Mouse (Mus musculus) MEL (cell line): ENCODE measurements around the gene Negr1. TPM values are rescaled to one million over a fixed set of nuclear protein-coding genes. Genes with fewer than 3 reads are reported as not detected.
"Not testable (repeated sequence)": the region's sequence is repeated elsewhere in the genome, so short reads cannot be mapped to it uniquely, and the experiment has no call there.

Source experiments
- DNase-seq: peaks from one replicate; pipeline ENCODE4 v3.0.0; 2011; ENCODE audit warnings: low read depth, low spot score
- H3K27ac ChIP-seq: 2 replicates; pipeline ENCODE4 v1.5.1; 2012; ENCODE audit warnings: low read depth, mild to moderate bottlenecking, control low read depth, low read length, moderate library complexity; ENCODE audit not compliant: control insufficient read depth
- H3K27me3 ChIP-seq, 2 experiments: fragments of 150-350 bp in 1 of 2; sonication (generic) in 1 of 2; 2 replicates each; pipeline ENCODE4 v1.6.1; 2012; ENCODE audit warnings: low read length in 2 of 2, mild to moderate bottlenecking in 2 of 2, improper control_type of control experiment in 1 of 2, moderate library complexity in 1 of 2; ENCODE audit not compliant: insufficient read depth in 2 of 2, control insufficient read depth in 1 of 2
- H3K36me3 ChIP-seq, 2 experiments: 2 replicates each; pipeline ENCODE4 v1.6.1; 2012 to 2014; ENCODE audit warnings: low read length in 2 of 2, improper control_type of control experiment in 1 of 2, inconsistent platforms in 1 of 2, mild to moderate bottlenecking in 1 of 2; ENCODE audit not compliant: insufficient read depth in 2 of 2, control insufficient read depth in 1 of 2
- H3K4me1 ChIP-seq, 2 experiments: fragments of 150-350 bp in 1 of 2; sonication (generic) in 1 of 2; 2 replicates each; pipeline ENCODE4 v1.6.1; 2012; ENCODE audit warnings: low read length in 2 of 2, improper control_type of control experiment in 1 of 2, mild to moderate bottlenecking in 1 of 2; ENCODE audit not compliant: insufficient read depth in 2 of 2, control insufficient read depth in 1 of 2
- H3K4me3 ChIP-seq, 2 experiments: fragments of 150-350 bp in 1 of 2; sonication (generic) in 1 of 2; 2 replicates each; pipeline ENCODE4 v1.5.1; 2012; ENCODE audit warnings: low read depth in 2 of 2, low read length in 2 of 2, mild to moderate bottlenecking in 2 of 2, moderate library complexity in 2 of 2, control low read depth in 1 of 2, improper control_type of control experiment in 1 of 2; ENCODE audit not compliant: control insufficient read depth in 1 of 2, insufficient read depth in 1 of 2
- H3K79me2 ChIP-seq: 2 replicates; pipeline ENCODE4 v1.6.1; 2012; ENCODE audit warnings: mild to moderate bottlenecking, low read length, moderate library complexity; ENCODE audit not compliant: control insufficient read depth, poor library complexity, insufficient read depth
- H3K9ac ChIP-seq: 2 replicates; pipeline ENCODE4 v1.6.1; 2012; ENCODE audit warnings: low read depth, mild to moderate bottlenecking, control low read depth, low read length, moderate library complexity; ENCODE audit not compliant: control insufficient read depth, poor library complexity, severe bottlenecking
- H3K9me3 ChIP-seq: fragments of 150-350 bp; sonication (generic); replicated peaks from 2 replicates; pipeline ENCODE4 v1.6.1; 2012; ENCODE audit warnings: mild to moderate bottlenecking, low read length, improper control_type of control experiment, moderate library complexity; ENCODE audit not compliant: insufficient read depth
- ELF1 ChIP-seq: IDR thresholded peaks from 2 replicates; pipeline ENCODE4 v1.6.1; 2014; ENCODE audit warnings: low read depth, mild to moderate bottlenecking, inconsistent platforms, low read length, improper control_type of control experiment, moderate library complexity
- ETS1 ChIP-seq: IDR thresholded peaks from 2 replicates; pipeline ENCODE4 v1.6.1; 2012; ENCODE audit warnings: low read depth, mild to moderate bottlenecking, inconsistent platforms, low read length, improper control_type of control experiment, moderate library complexity
- GATA1 ChIP-seq: IDR thresholded peaks from 2 replicates; pipeline ENCODE4 v1.6.1; 2011; ENCODE audit warnings: low read depth, low read length, improper control_type of control experiment
- KAT2A ChIP-seq: conservative IDR thresholded peaks from 2 replicates; pipeline ENCODE4 v1.6.1; 2012; ENCODE audit warnings: low read depth, low read length, improper control_type of control experiment, inconsistent platforms
- MYB ChIP-seq: IDR thresholded peaks from 2 replicates; pipeline ENCODE4 v1.6.1; 2011; ENCODE audit warnings: mild to moderate bottlenecking, low read depth, low read length, improper control_type of control experiment
- NELFE ChIP-seq: IDR thresholded peaks from 2 replicates; pipeline ENCODE4 v1.6.1; 2011; ENCODE audit warnings: low read depth, low read length, improper control_type of control experiment
- NRF1 ChIP-seq: IDR thresholded peaks from 2 replicates; pipeline ENCODE4 v1.6.1; 2014; ENCODE audit warnings: low read depth, mild to moderate bottlenecking, inconsistent platforms, low read length, improper control_type of control experiment, moderate library complexity; ENCODE audit not compliant: poor library complexity, insufficient read depth, severe bottlenecking
- POLR2A ChIP-seq, 2 experiments: IDR thresholded peaks; 2 replicates each; pipeline ENCODE4 v1.6.1; 2011 to 2012; ENCODE audit warnings: low read length in 2 of 2, mild to moderate bottlenecking in 2 of 2, control low read depth in 1 of 2, improper control_type of control experiment in 1 of 2, low read depth in 1 of 2, moderate library complexity in 1 of 2; ENCODE audit not compliant: control insufficient read depth in 1 of 2, insufficient read depth in 1 of 2, poor library complexity in 1 of 2
- POLR2AphosphoS2 ChIP-seq: IDR thresholded peaks from 2 replicates; pipeline ENCODE4 v1.6.1; 2011; ENCODE audit warnings: low read length, improper control_type of control experiment
- RAD21 ChIP-seq: IDR thresholded peaks from 2 replicates; pipeline ENCODE4 v1.6.1; 2011; ENCODE audit warnings: mild to moderate bottlenecking, low read depth, low read length, improper control_type of control experiment
- TAL1 ChIP-seq: IDR thresholded peaks from 2 replicates; pipeline ENCODE4 v1.6.1; 2012; ENCODE audit warnings: mild to moderate bottlenecking, inconsistent platforms, low read length, moderate library complexity, mixed read lengths
- TBP ChIP-seq: IDR thresholded peaks from 2 replicates; pipeline ENCODE4 v1.8.0; 2011; ENCODE audit warnings: low read depth, low read length, improper control_type of control experiment
- TCF12 ChIP-seq: IDR thresholded peaks from 2 replicates; pipeline ENCODE4 v1.6.1; 2014; ENCODE audit warnings: low read depth, mild to moderate bottlenecking, inconsistent platforms, low read length, improper control_type of control experiment, moderate library complexity
- USF1 ChIP-seq: IDR thresholded peaks from 2 replicates; pipeline ENCODE4 v1.6.1; 2014; ENCODE audit warnings: low read depth, mild to moderate bottlenecking, inconsistent platforms, low read length, improper control_type of control experiment, moderate library complexity
- USF2 ChIP-seq, 2 experiments: IDR thresholded peaks; 2 replicates each; pipeline ENCODE4 v1.6.1; 2011 to 2012; ENCODE audit warnings: improper control_type of control experiment in 2 of 2, low read length in 2 of 2, borderline replicate concordance in 1 of 2, inconsistent platforms in 1 of 2, low read depth in 1 of 2, mild to moderate bottlenecking in 1 of 2; ENCODE audit not compliant: insufficient read depth in 1 of 2
- ZMIZ1 ChIP-seq: IDR thresholded peaks from 2 replicates; pipeline ENCODE4 v1.6.1; 2012; ENCODE audit warnings: low read depth, mild to moderate bottlenecking, inconsistent platforms, low read length, improper control_type of control experiment, moderate library complexity
- ZNF384 ChIP-seq: IDR thresholded peaks from 2 replicates; pipeline ENCODE4 v1.6.1; 2012; ENCODE audit warnings: low read depth, mild to moderate bottlenecking, inconsistent platforms, low read length, improper control_type of control experiment
- polyA plus RNA-seq, 2 experiments: library from polyadenylated mRNA; stranded (reverse) in 1 of 2; unstranded in 1 of 2; fragments of >175 nt in 1 of 2; fragments of >200 nt in 1 of 2; gene quantifications; 2 replicates each; pipeline versions ENCODE4 v1.2.1 to v1.2.4; 2012; ENCODE audit warnings: low replicate concordance in 2 of 2, low read depth in 1 of 2; ENCODE audit not compliant: insufficient read length in 2 of 2, insufficient read depth in 1 of 2, missing spikeins in 1 of 2
- total RNA-seq: library from RNA; depleted of rRNA; stranded (reverse); fragments of 300-350 nt; gene quantifications from 2 replicates; pipeline ENCODE4 v1.2.3, GENCODE M21; 2012

Gene Negr1
- total and polyA plus RNA-seq, 3 experiments = not detected

DNA sequence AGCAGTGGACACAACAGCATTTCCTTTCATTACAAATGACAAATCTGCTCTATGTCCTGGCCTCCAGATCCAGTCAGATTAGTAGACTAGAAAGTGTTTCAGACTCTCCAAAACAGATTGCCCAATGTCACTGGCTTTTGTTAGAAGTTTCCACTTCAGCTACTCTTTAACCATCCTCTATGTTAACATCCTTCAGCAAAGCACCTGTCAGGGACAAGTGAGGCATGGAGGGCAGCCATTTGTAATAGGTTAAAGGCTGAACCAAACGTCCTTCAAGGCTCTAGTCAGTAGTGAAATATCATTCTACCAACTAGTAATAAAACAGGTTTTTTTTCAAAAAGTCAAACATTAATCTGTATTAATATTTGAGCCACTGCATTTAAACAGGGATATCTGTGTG, 475.0 kb downstream of the Negr1 start:
- no peak overlapping the region for H3K9ac ChIP-seq
- H3K9me3 ChIP-seq = no peaks in the 10 kb centered on the region
- no peak overlapping the region for H3K27ac ChIP-seq
- DNase-seq = no peak
- H3K4me1 ChIP-seq = no peaks in the 10 kb centered on the region
- no peaks in the 10 kb centered on the region for H3K27me3 ChIP-seq
- TF ChIP-seq MYB (no peak), TCF12 (no peak), NRF1 (no peak), NELFE (no peak), ETS1 (no peak), TAL1 (no peak)
- H3K79me2 ChIP-seq = no peaks in the 10 kb centered on the region
- H3K36me3 ChIP-seq = no peaks in the 10 kb centered on the region
- no peak overlapping the region for H3K4me3 ChIP-seq

DNA sequence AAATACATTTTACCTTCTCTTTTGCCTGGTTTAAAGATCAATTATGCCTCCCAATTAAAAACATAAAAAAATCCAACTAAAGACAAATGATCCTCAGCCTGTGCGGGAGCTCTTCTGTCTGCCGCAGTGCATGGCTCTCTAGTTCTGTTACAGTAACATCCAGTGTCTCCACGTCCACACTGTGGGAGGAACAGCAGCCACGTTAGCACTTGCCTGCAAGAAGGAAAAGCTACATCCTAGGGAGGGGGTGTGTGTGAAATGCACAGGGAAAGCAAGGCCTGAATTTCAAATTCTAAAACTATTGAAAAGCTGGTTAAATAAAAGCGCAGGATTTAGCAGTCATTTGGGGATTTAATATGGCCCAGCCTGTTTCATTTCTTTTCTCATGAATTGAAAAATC, 479.0 kb downstream of the Negr1 start:
- no peaks in the 10 kb centered on the region for H3K27me3 ChIP-seq
- no peaks in the 10 kb centered on the region for H3K4me1 ChIP-seq
- H3K79me2 ChIP-seq = no peaks in the 10 kb centered on the region
- H3K27ac ChIP-seq = no peak overlapping the region
- H3K9me3 ChIP-seq = no peaks in the 10 kb centered on the region
- TF ChIP-seq NRF1 (no peak), USF2 (IDR thresholded peaks at IDR 0.05; ENCODE audit: borderline replicate concordance in 1 of 2, insufficient read depth in 1 of 2, low read depth in 1 of 2, low read length in 2 of 2) (no peak), POLR2A (IDR thresholded peaks at IDR 0.05; ENCODE audit: control insufficient read depth in 1 of 2, insufficient read depth in 1 of 2, low read depth in 1 of 2, low read length in 2 of 2, poor library complexity in 1 of 2) (no peak), ZNF384 (no peak), KAT2A (no peak), ELF1 (no peak), GATA1 (no peak), ZMIZ1 (no peak)
- H3K4me3 ChIP-seq = no peak overlapping the region
- H3K36me3 ChIP-seq = no peaks in the 10 kb centered on the region
- DNase-seq = no peak
- H3K9ac ChIP-seq = no peak overlapping the region

DNA sequence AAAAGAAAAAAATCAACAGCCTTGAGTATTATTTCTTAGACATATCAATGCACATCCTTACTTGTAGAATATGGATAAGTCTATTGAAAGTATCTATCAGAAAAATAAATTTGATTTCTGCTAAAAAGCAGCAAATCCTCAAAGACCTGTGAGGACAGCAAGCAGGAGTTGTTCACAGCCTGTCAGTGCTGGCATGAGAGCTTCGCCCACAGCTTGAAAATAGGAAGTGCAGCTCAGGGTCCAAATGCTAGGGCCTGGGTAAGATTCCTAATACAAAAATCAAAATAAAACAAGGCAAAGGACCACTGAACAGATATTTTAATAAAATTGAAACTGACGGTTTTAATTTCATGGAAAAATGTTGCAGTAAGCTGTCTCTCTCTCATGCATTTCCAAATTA, 483.0 kb downstream of the Negr1 start:
- H3K4me1 ChIP-seq = no peaks in the 10 kb centered on the region
- TF ChIP-seq ZMIZ1 = no peak
- TF ChIP-seq TBP = no peak
- TF ChIP-seq USF1 = no peak
- no peak for TF ChIP-seq RAD21
- no peak for TF ChIP-seq KAT2A
- TF ChIP-seq POLR2AphosphoS2 = no peak
- H3K27ac ChIP-seq = no peak overlapping the region
- no peak overlapping the region for H3K4me3 ChIP-seq
- no peaks in the 10 kb centered on the region for H3K27me3 ChIP-seq
- no peaks in the 10 kb centered on the region for H3K79me2 ChIP-seq
- no peak for DNase-seq
- no peak overlapping the region for H3K9ac ChIP-seq
- H3K36me3 ChIP-seq = no peaks in the 10 kb centered on the region
- H3K9me3 ChIP-seq = no peaks in the 10 kb centered on the region

DNA sequence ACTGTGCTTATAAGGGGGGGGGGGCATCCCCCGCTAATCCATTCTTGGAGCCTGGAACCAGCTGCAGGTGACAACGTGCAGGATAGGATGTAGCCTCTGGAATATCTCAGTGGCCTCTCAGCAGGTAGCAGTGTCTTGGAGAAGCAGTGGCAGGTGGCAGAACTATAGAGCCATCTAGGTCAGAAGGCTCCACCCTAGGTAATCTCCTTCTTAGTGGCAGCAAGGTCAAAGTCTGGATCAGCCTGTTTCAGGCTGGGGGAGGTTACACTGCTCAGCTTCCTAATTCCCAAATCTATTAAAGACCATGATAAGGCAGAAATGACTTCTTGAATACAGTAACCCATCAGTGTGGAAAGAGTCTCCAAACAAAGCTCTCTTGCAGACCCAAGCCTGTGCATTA, 502.8 kb downstream of the Negr1 start:
- not testable (repeated sequence) for H3K4me1 ChIP-seq, DNase-seq, H3K9ac ChIP-seq, H3K36me3 ChIP-seq, H3K27ac ChIP-seq, H3K27me3 ChIP-seq, H3K4me3 ChIP-seq, H3K79me2 ChIP-seq, H3K9me3 ChIP-seq
